Mouse (Mus musculus) layer of hippocampus, adult 11-12 months (tissue): ENCODE data around the gene Hesx1.

ENCODE experiments used
- DNase-seq: peaks from one replicate; pipeline ENCODE4 v3.0.0; 2022; ENCODE audit warnings: low spot score

Hesx1 gene

GRCm38 (mm10) chr14:27013658-27014057 is 19.4 kb downstream of the Hesx1 start:
- no peak for DNase-seq

- no peak for DNase-seq
These were observed 23.7 kb downstream of the Hesx1 start for GRCm38 (mm10) chr14:27017936-27018335.

GRCm38 (mm10) chr14:27019850-27020249 is 25.6 kb downstream of the Hesx1 start:
- DNase-seq, result no peak

GRCm38 (mm10) chr14:27022876-27023275 is 28.7 kb downstream of the Hesx1 start:
- DNase-seq, result peak; percentile 28

DNA sequence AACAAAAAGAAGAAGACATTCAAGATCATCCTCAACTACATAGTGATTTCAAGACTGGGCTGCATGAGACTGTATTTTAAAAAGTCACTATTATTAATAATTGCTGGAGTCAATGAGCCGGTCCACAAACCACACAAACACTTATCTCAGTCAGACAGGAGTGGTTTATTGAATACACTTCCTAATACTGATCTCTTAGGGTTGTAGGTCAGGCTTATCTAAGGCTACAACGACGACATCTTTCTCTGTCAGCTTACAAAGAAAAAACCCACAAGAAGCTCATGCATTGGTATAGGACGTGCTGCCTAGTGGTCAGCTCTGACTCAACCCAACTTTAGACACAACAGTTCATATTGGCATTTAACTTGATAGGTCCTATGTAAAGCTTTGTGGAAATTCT is 30.4 kb downstream of the Hesx1 start:
- DNase-seq, result no peak

DNA sequence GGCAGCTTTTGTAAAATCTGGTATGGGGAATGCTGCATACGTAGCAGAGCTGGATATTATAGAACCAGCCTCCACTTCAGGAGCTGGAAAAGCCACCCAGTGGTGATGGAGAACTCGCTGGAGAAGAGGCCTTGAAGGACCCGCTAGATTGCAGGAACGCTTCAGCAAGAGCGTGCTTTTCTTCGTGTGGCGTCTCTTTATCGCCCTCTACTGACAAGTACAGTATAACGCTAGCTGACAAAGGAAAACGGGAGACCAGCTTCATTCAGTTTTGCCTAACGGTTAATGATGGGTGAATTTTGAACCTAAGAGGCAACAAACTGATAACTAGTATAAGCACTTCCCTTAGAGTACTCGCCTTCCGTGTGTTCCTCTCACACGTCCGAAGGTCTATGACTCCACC is 35.6 kb downstream of the Hesx1 start:
- peak; percentile 58 for DNase-seq

DNA sequence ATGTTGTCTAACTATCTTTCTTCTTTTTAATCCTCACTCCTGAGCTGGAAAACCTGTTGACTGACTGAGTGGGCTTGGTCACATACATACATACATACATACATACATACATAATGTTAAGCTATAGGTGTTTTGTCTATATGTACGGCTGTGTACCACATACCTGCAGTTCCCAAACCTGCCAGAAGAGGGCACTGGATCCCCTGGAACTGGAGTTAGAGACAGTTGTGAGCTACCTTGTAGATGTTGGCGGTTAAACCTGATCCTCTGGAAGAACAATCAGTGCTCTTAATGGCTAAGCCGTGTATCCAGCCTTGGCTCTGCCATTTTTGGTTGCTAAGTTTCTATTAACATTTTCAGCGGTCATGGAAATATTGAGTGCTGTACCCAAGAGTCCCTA is 36.9 kb downstream of the Hesx1 start:
- DNase-seq, result peak; percentile 62

DNA sequence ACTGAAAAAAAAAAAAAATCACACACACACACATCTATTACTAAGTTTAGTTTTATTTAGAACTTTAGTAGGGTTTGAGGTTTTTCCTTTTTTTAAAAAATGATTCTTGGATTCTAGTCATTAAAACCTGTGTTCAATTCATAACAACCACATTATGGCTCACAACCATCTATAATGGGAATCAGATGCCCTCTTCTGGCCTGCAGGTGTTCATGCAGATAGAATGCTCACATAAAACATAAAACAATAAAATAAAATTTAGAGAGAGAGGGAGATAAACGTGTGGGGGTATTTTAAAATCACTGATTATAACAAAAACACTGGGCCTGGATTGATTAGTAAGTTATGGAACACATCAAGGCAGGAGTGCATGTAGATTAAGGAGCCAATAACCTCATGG is 43.3 kb downstream of the Hesx1 start:
- no peak for DNase-seq

DNA sequence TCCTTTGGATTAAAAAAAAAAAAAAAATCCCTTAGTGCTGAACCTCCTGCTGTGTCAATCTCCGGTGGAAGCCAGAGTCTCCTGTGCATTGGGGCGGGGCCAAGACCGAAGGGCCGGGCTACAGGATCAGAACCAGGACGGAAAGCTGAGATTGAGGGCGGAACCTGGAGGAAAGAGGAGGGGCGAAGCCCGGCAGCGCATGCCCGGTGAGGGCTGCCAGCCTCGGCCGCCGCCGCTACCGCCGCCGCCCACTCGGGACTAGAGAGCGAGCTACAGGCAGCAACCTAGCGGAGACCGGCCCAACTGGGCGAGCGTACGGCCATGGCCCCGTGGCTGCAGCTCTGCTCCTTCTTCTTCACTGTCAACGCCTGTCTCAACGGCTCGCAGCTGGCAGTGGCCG is 44.6 kb downstream of the Hesx1 start, which contains the start of gene Il17rd:
Gene Il17rd (plus strand): TSS at position 159 of the 400 bp plus-strand sequence.
- peak; percentile 79 for DNase-seq

- no peak for DNase-seq
These were observed 45.3 kb downstream of the Hesx1 start for GRCm38 (mm10) chr14:27039281-27040248.

DNA sequence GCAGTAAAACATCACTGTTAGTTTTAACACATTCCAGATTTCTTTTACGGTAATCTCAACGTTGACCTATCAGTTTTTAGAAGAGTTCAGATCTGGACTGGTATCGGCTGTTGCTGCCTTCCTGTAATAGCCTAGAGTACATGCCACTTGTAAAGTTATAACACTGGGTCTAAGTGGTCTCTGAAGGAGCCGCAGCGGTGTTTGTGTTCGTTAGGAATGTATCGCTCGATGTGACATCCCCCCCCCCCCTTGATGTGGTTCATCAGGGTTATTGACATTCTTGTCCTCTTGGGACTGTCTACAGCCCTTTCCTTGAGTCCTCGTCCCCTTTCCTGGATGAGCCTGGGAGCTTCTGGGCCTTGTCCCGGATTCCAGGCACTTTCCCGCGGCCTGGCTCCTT is 46.2 kb downstream of the Hesx1 start:
- DNase-seq, result no peak

- DNase-seq, result no peak
These were observed 48.2 kb downstream of the Hesx1 start for GRCm38 (mm10) chr14:27042280-27042983.

DNA sequence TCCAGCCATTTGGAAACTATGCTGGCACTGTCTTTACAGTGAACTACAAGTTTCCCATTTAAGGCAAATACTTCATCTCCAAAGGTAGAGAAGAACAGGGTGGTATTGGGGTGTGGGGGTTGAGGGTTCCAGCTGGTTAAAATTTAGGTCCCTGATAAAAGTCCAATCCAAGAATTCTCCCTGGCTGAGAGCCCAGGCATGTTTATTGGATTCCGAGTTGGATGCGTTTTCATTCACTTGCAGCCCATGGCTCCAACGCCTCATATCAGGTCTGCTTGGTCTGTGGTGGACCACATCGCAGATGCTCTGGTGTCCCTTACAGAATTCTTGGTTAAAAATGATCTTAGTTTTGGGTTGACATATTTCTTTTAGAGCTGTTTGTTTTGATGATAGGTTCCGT is 49.2 kb downstream of the Hesx1 start:
- DNase-seq, result no peak

DNA sequence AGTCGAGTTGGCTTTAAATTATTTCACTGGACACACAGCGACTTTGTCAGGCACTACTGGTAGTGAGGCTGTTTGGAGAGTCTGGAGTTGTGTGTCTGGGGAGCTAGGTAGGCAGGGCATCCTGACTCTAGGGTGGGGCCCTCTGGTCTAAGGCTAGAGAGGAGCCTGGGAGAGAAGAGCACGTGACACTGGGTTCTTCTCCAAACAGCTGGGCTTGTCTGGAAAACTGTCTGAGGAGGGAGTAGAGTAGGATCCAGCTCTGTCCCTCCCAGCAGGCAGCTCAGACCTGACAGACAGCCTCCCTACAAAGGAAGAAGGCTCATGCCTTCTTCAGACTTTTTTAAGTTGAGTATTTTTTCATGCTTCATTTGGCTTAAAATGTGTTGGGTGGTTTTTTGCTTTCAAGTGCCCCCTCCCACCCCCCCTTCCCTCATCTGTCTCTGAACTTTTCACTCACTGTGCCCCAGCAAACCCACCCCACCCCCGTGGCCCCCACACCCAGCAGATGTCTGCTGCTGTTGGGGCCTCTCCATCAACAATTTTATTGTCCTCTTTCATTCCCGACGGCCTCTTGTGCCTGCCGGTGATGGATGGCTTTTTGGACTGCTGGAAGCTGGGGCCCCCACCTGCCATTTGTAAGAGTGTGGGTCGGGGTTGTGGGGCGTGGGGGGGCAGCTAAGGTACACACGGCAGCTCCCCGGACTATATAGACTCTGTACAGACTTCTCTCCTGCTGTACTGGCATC is 50.2 kb downstream of the Hesx1 start:
- no peak for DNase-seq

DNA sequence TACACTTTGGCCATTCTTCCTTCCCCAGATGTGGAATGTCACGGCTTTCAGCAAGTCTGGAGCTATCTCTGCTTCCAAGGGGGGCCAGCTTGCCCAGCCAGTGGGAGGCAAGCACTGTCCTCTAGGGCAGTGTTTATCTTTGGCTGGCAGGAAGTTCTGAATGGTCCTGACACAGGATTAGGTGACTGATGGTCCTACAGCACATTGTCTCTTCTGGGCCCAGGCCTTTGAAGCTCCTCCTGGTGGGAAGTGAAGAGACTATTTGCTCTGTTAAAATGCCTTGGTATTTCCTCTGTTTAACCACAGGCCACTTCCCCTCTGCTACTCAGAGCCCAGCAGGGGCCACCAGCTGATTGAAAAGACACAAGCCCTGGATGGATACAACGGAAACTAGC is 50.7 kb downstream of the Hesx1 start:
- no peak for DNase-seq

- DNase-seq, result no peak
These were observed 54.2 kb downstream of the Hesx1 start for GRCm38 (mm10) chr14:27048231-27048956.

- no peak for DNase-seq
These were observed 55.8 kb downstream of the Hesx1 start for GRCm38 (mm10) chr14:27050043-27050442.

DNA sequence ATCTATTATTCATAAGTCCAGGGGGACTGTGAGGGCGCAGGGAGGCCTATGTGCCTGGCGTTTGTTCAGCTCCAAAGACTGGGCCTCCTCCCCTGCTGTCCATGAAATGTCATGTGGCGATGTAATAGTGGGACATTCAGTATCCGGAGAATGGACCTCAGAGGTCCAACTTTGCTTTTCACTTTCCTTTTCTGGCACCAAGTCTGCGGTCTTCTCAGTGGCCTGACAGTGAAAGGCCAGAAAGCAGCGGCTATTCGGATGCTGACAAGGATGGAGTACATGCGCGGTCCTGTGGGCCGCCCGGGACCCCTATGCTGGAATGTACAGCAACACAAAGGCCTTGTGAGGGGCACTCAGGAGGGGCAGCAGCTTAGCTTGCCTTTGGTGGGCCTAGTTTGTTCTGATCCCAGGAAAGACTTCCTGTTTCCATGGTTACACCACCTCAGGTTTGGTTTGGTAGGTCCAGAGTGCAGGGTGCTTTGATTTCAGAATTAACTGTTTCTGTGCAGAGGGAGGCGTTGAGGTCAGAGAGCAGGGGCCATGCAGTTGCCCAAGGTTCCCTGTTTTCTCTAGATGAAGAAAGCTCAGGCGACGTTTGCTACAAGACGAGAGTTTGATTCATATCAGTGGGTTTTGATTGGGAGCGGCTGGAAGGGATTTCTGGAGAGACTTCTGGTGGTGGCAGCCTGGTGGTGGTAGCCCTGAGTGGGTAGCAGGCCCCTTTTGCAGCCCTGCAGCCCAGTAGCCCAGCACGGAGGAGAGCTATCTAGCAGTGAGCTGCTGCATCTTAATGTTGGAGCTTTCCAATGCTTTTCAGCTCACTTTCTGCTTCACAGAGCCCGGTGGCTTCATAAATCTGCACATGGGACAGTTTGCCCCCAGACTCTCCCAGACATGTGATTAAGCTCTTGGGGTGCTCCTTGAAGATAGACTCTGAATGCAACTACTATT is 56.6 kb downstream of the Hesx1 start:
- DNase-seq, result no peak

DNA sequence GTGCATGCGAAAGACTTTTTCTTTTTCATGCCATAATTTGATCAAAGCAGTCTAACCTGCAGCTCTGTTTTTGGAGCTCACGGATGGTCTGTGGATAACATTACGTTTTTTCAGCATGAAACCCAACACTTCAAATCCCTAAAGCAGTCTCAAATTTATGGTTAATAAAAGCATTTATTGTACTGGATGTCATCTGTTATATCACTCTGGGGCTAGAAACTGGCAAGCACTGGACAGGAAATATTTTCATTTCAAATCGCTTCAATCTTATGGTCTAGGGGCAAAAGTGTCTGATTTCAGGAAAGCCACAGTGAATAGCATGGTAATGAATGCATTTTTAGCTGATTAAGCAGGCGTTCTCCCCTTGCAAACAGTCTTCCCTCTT is 57.3 kb downstream of the Hesx1 start:
- no peak for DNase-seq
